Mouse (Mus musculus) kidney, postnatal 36 days (tissue): ENCODE results near the gene Mtf2.
A peak's percentile ranks its signal among the peaks of the same experiment; 100 is the strongest.
"Not testable (repeated sequence)": the region's sequence is repeated elsewhere in the genome, so short reads cannot be mapped to it uniquely, and the experiment has no call there.

Source experiments
- DNase-seq, 2 experiments: peaks; one replicate each; pipeline ENCODE4 v3.0.0; 2021 to 2022; ENCODE audit warnings: mixed read lengths in 2 of 2

Gene Mtf2

DNA sequence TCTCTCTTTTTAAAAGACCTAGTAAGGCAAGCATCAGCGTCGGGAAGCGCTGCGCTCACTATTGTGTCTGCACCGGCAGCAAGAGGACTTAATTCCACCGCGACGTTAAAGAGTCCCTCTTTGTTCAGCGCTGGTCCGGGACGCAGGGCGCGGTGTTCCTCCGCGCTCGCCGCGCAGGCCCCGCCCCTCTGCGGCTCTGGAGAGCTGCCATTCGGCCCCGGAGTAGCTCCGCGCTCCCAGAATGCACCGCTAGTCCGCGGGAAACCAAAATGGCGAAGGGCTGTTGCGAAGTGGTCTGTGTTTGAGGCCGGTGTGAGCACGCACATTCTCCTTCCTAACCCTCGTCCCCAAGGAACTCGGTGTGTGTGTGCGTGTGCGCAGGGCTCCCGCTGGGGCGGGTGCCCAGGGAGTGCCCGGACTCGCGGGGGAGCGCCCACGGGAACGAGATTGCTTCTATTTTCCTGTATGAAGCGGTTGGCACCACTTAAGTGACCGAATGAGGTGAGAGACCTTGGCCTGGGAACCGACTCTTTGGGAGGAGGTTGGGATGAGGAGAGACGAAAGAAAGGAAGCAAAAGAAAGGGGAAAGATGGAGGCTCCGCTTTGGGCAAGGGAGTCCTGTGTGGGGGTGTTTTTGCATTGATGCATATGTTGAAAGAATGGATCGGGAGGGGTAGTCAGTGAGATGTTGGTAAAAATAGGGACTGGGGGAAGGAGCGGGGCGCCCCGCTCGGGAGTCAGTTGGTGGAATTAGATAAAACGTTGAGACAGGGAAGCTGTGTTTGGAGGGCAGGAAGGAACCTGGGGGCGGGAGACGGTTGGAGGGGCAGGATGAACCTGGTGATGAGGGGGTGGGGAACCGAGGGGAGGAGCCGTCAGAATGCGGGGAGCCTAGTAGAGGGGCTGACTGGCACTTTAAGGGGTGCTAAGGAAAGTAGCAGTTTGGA lies at the start of gene Mtf2:
Gene Mtf2 (plus strand): TSS at position 210 of the 947 bp plus-strand sequence.
- DNase-seq: peak; percentile 96 to 98

DNA sequence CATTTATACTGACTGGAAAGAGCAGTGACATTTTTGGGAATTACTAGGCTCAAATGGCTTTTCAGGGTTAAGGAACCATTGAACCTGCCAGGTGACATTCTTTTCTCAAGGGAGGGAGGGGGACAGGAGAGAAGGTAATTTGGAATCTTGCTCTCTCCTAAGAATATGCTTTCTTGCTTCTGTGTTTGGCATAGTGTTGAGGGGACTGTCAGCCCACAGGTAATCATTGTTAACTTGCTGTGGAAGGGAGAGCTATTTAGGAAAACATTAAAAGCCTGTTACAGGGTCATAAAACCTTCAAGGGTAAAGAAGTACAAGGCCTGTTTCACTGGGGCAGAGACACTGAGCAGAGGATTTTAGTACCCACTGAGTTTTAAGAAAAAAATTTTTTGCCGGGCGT lies 48.2 kb upstream of the Mtf2 start:
- peak in 1 of 2 experiments; percentile 43 for DNase-seq

DNA sequence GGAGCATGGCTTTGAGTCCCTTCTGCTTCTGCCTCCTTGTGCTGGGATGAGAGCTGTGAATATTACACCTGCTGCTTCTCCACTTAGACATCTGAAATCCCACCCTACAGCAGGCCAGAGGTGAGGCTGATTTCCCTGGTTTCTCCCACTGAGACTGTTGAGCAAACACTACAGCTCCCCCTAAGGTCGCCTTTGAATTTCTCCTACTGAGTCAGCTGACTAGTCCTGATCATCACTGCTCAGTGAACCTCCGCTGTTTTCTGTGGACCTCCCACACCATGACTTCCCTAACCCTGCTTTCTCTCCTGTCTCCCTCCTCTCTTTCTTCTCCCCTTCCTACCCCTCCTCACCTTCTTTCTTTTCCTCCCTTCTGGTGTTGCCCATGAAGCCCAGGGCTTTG lies 46.1 kb upstream of the Mtf2 start:
- no peak for DNase-seq

DNA sequence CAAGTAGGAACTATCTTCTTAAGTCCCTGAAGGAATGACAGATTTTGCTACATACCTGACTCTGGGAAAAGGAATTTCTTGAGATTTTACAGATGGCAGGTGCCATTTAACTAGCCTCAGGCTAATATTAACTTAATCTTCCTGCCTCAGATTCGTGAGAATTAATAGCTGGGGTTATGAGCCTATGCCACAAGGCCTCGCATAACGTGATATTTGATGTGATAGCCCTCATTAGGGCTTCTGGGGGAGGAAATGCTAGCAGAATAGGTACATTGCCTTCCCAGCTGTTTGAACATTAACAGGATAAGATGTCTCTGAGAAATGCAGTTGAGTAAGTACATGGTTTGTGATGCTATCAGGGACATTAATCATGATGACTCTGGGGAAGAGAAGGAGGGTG lies 44.1 kb upstream of the Mtf2 start:
- DNase-seq: no peak

DNA sequence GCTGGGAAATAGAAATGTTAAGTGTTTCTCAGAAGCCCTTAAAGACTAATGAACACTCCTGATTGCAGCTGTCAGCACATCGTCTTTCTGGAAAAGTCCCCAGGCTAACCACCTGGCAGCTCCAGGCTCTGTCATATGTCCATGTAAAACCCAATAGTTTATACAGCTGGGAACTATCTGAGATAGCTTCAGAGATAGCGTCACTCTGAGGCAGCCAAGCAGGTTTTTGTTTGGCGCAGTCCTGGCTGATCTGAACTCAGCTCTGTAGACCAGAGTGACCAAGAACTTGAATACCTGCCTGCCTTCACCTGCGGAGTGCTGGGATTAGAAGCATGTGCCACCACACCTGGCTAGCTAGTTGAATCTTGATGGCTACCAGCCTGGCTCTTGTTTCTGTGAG lies 37.2 kb upstream of the Mtf2 start:
- DNase-seq: no peak

DNA sequence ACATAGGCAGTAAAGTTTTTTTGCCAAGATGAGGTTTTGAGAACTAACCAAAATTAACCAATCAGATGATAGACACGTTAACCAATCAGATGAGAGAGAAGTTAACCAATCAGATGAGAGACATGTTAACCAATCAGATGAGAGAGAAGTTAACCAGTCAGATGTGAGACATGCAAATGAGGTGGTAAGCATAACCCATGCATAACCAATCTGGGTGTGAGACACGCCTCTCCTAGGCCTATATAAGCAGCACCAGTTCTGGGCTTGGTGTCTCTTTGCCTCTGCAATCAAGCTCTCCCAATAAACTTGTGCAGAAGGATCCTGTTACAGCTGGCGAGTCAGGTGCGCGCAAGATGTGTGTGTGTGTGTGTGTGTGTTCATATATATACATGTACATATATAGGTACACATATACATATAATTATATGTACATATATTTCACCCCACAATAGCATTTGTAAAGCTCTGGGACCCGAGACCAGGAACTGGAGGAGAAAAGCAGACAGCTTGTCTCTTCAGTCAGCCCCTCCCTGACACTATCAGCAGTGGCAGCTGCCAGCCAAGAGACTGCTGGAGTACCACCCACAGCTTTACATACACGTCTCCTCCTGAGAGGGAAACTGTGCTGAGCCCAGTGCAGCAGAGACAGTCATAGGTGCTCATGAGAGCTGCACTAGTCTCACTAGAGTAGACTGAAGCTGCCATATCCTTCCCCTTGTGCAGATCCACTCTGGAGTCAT lies 36.5 kb upstream of the Mtf2 start:
- DNase-seq: not testable (repeated sequence)

DNA sequence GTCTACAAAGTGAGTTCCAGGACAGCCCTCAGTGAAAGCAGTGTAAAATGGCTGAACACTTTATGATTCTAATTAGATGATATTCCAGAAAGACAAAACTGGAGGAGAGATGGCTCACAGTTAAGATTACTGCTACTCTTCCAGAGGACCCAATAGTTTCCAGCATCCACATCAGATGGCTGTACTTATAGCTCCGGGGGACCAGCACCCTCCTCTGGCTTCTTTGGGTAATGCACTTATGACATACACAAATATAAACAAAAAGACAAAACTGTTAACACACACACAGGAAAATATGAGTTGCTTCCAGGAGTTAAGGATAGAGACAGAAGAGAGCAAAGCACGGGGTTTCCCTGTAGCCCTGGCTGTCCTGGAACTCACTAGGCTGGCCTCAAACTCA lies 35.5 kb upstream of the Mtf2 start:
- peak in 1 of 2 experiments; percentile 57 for DNase-seq

DNA sequence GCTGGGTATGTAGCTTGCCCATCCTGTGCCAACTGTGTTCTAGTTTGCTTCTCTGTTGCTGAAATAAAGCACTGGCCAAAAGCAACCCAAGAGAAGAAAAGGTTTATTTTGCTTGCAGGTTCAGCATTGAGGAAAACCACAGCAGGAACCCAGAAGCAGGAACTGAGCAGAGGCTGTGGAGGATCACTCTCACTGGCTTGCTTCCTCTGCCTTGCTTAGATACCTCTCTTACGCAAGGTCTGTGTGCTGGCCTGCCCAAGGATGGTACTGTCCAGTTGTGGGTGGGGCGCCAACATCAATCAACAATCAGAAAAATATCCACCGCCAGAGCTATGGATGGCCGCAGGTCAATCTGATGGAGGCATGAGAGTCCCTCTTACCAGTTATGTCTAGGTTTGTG lies 34.2 kb upstream of the Mtf2 start:
- no peak for DNase-seq

DNA sequence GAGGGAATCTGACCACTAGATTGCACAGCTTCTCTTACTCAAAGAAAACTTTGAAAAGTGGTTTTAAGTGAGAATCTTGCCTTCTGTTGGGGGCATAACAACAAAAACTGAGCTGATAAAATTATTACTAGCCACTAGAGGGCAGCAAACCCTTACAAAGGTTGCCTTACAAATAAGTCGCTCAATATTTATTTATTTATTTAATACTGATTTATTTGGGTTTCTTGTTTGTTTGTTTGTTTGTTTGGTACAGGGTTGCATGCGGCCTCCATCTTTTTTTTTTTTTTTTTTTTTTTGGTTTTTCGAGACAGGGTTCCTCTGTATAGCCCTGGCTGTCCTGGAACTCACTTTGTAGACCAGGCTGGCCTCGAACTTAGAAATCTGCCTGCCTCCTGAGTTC lies 31.3 kb upstream of the Mtf2 start:
- peak in 1 of 2 experiments; percentile 59 for DNase-seq

DNA sequence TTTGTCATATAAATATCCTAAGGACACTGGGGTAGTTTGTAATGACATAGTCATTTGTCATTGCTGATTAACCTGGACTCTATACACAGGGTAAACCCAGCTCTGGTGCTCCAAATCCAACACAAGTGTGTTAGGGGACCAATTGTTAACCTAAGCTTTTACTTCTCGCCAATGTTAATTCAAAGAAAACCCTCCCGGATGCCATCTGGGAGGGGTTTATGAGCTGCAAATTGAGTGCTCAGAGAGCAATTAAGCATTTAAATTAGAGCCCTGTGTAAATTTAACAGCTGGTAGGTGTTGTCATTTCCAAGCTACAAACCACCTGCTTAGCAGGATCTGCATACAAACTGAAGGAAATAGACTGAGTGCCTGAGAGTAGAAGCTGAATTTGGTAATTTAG lies 30.0 kb upstream of the Mtf2 start:
- no peak for DNase-seq

DNA sequence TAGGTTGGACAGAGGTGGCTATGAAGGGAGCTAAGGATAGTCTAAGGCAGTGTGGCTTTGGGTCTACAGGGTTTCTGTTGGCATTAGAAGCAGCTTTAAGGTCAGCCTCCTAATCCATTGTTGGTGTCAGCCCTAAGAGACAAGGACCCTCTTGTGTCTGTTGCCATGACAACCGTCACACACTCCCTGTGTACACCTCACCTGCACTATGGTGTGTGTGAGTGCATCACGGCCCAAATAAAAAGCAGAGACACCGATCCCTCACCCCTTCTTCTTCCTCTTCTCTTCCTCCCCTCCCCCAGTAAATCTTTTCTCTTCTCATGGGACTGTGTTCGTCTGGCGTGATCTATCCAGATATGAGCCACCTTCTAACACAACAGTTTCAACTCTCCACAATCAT lies 23.4 kb upstream of the Mtf2 start:
- no peak for DNase-seq

DNA sequence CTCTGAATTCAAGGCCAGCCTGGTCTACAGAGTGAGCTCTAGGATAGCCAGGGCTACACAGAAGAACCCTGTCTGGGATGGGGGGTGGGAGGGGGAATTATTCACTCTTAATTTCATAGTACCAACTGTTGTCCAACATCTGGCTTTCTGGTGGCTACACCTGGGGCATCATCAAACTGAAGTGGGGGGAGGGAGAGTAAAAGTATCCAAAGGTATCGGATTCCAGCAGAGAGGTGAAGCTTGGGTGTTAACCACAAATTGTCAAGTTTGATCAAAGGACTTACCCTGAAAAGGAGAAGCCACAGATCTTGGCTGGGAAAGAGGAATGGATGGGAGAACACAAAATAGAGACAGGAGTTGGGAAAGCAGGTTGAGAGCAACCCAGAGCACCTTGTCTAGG lies 21.6 kb upstream of the Mtf2 start:
- no peak for DNase-seq

DNA sequence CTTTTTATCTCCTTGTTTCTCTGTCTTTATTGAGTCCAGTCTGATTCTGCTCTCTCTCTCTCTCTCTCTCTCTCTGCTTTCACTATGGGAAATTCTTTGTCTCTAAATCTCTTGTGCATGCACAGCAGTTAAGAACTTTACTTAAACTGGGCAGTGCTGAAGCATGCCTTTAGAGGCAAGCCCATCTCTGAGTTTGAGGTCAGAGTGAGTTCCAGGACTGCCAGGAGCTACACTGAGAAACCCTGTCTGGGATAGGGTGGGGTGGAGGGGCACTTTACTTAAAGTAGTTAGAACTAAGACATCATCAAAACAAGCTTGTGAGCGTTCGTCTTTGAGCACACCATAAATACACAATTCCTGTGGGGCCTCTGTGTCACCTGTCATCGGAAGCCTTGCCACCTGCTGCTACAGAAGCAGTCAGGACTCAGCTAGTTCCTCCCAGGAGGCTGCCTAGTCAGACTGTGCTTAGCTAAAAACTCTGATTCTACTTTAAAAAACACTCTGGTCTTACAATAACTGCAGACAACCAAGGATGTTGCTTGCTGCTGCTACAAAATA lies 15.7 kb upstream of the Mtf2 start:
- no peak for DNase-seq

DNA sequence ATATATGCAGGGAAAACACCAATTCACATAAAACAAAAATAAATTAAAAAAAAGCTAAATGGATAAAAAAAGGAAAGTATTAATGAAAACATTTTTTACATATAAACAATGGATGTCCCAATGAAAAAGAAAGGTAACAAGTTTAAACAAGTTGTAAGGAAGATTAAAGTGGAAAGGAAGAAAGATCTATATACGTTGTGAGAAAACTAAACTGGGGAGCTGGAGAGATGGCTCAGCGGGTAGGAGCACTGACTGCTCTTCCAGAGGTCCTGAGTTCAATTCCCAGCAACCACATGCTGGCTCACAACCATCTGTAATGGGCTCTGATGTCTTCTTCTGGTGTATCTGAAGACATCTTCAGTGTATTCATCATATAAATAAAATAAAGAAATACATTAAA lies 14.4 kb upstream of the Mtf2 start:
- no peak for DNase-seq

DNA sequence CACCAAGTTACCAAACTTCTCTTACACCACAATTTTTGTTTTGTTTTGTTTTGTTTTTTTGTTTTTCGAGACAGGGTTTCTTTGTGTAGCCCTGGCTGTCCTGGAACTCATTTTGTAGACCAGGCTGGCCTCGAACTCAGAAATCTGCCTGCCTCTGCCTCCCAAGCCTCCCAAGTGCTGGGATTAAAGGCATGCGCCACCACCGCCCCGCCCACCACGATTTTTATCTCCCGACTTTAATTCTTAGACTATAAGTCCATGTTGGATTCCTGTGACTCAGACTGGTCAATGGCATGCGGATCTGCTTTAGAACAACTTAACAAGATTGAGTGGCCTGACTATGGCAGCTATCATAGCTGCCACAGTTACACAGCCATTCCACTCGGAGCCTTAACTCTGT lies 13.7 kb upstream of the Mtf2 start:
- not testable (repeated sequence) for DNase-seq

DNA sequence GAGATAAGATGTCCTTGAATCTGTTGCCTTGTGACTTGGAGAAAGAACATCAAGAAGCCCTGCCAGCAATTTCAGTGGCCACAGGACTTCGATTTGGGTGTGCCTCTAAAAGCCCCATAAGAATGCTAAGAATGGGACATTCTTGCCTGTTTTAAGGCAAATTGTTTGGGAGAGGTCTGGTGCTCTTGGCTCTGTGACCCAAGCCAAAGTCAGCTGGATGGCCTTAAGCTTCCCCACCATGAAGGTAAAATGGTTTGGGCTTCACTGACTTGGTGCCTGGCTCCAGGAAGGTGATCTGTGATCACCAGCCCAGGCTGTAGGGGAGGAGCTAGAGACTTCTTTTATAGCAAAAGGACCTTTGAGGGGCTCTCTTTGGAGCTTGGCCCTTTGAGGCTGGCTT lies 13.3 kb upstream of the Mtf2 start:
- DNase-seq: no peak

DNA sequence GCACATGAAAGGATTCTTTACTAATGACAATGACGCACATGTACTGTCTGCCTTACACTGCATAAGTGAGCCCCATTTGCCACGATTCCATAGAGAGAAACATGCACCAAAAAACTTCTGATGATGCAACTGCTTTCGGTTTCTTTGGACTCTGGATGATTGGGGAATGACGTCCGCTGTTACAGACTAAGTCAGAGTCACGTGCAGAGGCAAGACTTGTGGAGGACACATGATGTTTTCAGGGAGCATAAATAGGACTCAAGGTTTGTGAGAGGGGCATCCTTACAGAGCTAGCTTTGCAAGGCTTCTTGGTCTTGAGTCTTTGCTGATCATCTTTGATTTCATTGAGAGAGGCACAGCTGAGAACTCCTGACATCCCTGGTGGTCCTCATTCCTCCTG lies 11.9 kb upstream of the Mtf2 start:
- no peak for DNase-seq

DNA sequence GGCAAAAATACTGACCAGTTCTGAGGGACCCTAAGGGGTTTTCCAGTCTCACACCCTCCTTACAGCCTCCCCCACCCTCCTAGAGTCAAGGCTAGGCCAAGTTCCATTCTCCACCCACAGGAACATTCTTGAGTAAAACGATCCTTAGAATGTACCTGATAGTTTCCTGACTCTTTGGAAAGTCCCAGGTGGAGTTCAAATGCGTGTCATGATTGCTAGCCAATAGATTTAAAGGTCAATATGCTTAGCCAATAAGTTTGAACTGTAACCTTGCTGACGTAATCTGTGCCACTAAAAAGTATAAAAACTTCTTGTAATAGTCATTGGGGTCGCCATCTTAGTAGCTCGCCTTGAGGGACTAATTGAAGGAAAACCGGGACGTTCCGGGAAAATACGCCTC lies 5.1 kb upstream of the Mtf2 start:
- no peak for DNase-seq

DNA sequence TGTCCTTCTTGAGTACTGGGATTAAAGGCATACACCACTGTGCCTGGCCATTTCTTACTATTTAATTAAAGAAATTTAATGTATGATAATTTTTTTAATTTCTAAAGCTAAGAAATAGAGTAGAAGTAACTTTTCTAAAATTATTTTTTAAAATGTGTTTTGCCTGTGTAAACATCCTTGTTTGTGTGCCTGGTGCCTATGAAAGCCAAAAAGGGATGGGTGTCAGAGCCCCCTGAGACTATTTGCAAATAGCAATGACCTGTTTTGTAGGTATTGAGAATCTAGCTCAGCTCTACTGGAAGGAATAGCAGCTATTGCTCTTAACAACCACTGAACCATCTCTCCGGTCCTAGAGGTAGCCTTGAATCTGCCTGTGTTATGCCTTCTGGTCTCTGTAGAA lies 6.8 kb downstream of the Mtf2 start:
- no peak for DNase-seq

DNA sequence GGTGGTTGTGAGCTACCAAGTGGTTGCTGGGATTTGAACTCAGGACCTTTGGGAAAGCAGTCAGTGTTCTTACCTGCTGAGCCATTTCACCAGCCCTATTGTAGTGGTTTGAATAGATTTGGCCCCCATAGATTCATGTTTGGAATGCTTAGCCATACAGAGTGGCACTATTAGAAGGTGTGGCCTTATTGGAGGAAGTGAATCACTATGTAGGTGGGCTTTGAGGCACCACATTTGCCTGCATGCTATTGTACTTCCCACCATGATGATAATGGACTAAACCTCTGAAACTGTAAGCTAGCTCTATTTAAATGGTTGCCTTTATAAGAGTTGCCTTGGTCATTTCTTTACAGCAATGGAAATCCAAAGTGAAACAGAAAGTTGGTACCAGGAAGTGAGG lies 10.8 kb downstream of the Mtf2 start:
- no peak for DNase-seq

DNA sequence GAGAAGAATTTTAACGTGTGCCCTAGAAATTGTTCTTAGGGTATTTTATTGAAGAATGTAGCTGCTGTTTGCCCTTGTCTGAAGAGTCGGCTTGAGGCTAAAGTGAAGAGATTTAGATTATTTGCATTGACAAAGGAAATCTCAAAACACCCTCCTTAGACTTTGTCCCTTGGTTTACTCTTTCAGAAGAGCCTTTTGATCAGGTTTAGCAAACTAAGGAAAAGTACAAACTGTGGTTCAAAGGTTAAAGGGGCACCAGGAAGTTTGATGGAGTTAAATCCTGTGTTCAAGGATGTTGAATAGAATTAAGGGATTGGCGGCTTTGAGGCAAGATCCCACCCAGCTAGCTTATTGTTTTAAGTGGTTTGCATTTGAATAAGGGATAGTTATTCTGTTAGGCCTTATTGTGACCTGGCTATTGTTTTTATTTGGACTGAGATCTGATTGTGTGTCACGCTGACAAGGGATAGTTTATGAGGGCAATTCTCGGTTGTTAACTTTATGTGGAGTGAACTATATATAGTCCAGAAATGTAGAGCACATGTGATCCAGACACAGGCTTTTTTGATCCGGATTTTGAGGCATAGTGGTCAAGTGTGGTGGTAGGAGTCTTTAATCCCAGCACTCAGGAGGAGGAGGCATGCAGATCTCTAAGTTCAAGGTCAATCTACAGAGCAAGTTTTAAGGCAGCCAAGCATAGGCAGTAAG lies 11.5 kb downstream of the Mtf2 start:
- no peak for DNase-seq

DNA sequence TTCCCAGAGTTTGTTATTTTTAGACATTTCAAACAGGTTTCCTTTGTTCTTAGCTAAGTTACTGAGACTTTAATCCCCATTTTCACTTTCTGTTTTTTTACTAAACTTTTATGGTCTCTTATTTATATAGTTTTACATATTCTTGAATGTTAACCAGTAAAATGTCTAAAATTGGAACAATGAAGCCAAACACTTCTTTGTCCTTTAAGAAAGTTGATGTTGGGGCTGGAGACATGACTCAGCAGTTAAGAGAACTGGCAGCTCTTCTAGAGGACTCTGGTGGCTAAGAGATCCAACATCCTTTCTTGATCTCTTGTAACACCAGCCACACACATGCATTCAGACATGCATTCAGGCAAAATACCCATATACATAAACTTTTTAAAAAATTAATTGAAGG lies 14.1 kb downstream of the Mtf2 start:
- no peak for DNase-seq

DNA sequence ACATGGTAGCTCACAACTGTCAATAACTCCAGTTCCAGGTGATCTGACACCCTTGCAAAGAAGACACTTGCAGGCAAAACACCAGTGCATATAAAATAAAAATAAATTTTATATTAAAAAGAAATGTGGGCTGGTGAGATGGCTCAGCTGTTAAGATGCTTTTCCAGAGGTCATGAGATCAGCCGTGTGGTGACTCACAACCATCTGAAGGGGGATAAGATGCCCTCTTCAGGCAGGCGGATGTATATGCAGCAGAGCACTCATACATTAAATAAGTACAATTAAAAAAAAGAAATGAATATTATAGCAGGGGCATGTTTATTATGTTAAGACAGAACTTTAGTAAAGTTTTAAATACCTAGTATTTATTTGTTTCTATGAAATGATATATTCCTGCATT lies 16.9 kb downstream of the Mtf2 start:
- peak in 1 of 2 experiments; percentile 12 for DNase-seq
